Mouse (Mus musculus) gastrocnemius, postnatal 36 days (tissue): ENCODE results near the gene 9130023H24Rik. TPM values are rescaled to one million over a fixed set of nuclear protein-coding genes. Genes with fewer than 3 reads are reported as not detected.

Source experiments
- DNase-seq, 2 experiments: peaks; one replicate each; pipeline ENCODE4 v3.0.0; 2022
- intact Hi-C: fragments of 180-260 bp; cut with DNase I; formaldehyde crosslinking; loops from one replicate; pipeline ENCODE4 v1.15.1; 2025
- long read RNA-seq, 2 experiments: library from polyadenylated mRNA; stranded (forward); transcript quantifications; one replicate each; pipeline ENCODE4 v2.0.0; 2021
- total RNA-seq, 2 experiments: library from RNA; stranded (reverse); gene quantifications; 2 replicates each; pipeline ENCODE4 v1.2.3; 2021

9130023H24Rik gene
- 1 to 10 TPM; 1.4 to 1.7 TPM for total RNA-seq
- long read RNA-seq, experiment 1: 0 reads
- long read RNA-seq, experiment 2: 0 reads

DNA sequence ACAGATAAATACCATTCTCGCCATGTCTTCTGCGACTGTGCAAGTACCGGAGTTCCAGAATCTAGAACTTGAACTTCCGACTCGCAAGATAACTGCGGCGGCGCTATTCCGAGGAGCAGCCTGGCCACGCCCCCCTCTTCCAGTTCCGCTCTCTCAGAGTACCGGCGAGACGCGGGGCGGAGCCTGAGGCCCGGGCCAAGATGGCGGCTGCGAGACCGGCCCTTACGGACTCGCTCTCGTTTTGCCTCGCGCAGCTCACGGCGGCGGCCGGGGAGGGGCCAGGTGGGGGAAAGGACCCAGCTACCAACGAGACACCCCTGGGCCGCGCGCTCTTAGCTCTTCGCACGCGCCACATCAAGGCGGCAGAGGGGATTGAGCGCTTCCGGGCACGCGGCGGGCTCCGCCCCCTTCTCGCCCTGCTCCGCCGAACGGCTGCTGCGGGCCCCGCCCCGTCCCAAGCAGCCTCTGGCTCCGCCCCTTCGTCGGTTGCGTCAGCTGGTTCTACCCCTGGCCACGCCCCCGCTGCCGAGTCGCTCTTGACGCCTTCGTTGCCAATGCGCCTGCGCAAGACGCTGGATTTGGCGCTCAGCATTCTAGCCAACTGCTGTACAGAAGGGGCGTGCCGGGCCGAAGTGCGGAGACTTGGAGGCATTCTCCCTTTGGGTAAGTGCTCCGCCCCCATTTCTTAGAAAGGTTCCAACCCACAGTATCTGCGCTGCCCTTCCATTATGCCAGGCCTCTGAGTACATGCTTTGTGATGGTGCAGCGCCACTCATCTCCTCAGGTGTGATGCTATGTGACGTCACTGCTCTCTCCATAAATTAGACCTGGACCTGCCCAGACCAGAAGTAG is at the start of gene 9130023H24Rik:
9130023H24Rik (minus strand) TSS at position 105 of the 852 bp plus-strand sequence.
- DNase-seq: peak; percentile 99
- intact Hi-C loops: no loop called here

GRCm38 (mm10) chr7:128285060-128285459 is 47.2 kb upstream of the 9130023H24Rik start:
- intact Hi-C loops: no loop called here

DNA sequence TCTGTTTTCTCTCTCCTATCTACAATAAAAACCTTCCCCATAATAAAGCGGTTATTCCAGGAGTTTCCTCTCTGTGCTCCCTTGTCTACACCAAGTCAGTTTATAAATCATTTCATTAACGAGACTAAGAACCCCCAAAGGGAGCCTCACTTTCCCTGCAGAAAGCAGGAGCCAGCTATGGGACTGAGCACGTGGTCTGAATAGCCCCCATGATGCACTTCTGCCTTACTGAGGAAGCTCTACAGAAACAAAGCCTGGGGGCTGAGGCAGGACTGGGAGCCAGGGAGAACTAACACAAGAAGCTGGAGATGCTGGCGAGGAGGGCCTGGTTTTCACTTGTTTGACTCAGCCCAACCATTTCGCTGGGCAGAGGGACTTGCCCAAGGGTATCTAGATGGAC is 46.2 kb upstream of the 9130023H24Rik start:
- intact Hi-C loops: no loop called here
- DNase-seq: no peak

More at GRCm38 (mm10) chr7:128285060-128285459, 47.2 kb upstream of the 9130023H24Rik start:
- no peak for DNase-seq

DNA sequence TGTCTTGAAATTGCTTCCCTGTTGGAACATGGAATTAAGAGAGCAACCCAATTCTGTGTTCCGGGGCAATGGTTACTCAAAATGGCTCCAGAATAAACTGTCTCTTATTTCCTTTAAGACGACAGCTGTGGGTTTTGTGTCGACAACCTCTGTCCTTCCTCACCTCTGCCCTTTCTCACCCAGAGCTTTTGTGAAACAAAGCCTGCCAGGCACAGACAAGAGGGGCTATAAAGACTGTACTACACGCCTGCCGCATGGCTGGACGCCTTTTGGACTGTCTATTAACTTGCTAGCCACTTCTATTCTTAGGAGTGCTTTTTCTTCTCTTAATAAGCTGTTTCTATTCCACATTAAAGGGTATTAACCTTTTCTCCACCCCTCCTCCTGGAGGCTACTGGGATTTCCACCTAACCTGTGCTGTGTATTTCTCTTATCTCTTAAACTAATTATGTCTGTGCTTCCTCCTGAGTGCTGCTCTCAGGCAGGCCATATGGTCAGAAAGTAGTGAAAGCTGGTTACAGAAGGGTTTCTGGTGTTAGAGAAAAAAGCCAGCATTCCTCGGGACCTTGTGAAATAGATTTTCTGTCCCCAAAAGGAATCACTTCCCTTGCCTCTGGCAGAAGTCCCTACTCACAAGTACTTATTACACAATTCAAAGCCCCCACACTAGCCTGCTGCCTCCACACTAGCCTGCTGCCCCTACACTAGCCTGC is 44.9 kb upstream of the 9130023H24Rik start:
- intact Hi-C loops: no loop called here

GRCm38 (mm10) chr7:128281765-128282164 is 43.9 kb upstream of the 9130023H24Rik start:
- intact Hi-C loops: no loop called here
- no peak for DNase-seq

More for the DNA sequence above, 44.9 kb upstream of the 9130023H24Rik start:
- no peak for DNase-seq

DNA sequence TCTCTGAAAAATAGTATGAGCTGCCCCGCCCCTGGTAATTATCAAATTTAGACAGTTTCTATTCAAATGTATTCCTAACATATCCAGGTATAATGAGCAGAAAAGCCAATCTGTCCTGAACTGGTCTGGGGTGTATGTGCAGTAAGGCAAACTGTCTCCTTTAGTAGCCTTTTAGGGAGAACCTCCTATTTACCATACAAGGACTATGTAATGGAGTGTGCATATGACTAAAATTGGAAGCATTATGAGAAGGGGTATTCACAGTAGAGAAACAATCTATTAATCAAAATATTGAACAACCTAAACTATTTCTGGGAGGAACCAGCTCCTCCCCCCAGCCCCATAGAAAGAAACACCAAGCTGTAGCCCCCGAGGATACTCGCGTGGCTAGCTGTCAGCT is 41.9 kb upstream of the 9130023H24Rik start:
- intact Hi-C loops: no loop called here
- DNase-seq: no peak

GRCm38 (mm10) chr7:128276051-128276450 is 38.2 kb upstream of the 9130023H24Rik start:
- intact Hi-C loops: no loop called here
- no peak for DNase-seq

GRCm38 (mm10) chr7:128271496-128271895 is 33.7 kb upstream of the 9130023H24Rik start:
- DNase-seq: no peak
- intact Hi-C loops: no loop called here

DNA sequence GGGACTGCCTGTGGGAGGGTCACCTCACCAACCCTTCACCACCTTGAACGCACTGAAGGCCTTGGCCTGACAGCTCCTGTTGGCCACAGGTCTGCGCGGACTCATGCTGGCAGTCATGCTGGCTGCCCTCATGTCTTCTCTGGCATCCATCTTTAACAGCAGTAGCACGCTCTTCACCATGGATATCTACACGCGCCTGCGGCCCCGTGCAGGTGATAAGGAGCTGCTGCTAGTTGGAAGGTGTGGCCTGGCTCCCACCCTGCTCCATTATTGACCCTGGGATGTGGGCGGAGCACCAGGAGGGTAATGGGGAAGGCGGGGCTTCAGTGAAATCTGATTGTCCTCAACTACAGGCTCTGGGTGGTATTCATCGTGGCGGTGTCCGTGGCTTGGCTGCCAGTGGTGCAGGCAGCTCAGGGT is 32.6 kb upstream of the 9130023H24Rik start:
- intact Hi-C loops: no loop called here
- no peak for DNase-seq

- DNase-seq: no peak
- intact Hi-C loops: no loop called here
Measured at GRCm38 (mm10) chr7:128267813-128268212, 30.0 kb upstream of the 9130023H24Rik start.

GRCm38 (mm10) chr7:128267391-128267790 is 29.6 kb upstream of the 9130023H24Rik start:
- intact Hi-C loops: no loop called here
- no peak for DNase-seq

DNA sequence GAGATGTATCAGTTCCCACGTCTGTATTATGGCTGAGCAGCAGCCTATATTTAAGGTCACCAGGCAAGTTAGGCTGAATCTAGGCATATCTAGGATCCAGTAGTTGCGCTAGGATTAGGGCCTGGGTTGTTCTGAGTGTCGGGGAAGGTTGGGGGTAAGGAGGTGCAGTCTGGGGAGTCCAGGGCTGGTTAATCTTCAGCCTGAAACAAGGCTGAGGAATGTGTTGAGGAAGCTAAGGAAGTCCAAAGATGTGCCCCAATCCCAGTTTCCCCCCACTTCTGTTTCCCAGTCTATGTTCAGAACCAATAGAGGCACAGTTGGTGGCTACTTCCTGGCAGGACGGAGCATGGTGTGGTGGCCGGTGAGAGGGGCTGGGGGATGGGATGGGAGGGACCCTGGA is 28.2 kb upstream of the 9130023H24Rik start:
- DNase-seq: no peak
- intact Hi-C loops: no loop called here

DNA sequence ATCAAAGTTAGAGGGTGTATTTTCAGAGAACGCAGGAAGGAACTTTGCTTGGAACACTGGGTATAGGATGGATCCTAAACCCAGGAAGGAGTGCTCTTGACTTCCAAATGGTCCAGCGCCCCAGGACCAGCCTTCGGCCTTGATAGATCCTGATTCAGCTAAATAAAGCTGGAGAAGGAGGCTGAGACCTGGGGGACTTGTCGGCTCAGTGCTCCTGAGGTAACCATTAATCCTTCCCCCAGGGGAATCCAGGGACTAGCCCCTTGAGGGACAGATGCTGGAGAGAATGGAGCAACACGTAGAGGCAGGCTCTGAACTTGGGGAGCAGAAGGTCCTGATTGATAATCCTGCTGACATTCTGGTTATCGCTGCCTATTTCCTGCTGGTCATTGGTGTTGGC is 27.6 kb upstream of the 9130023H24Rik start, which contains the start of gene Slc5a2:
Slc5a2 (plus strand) TSS at position 247 of the 400 bp plus-strand sequence.
- intact Hi-C loops: no loop called here
- no peak for DNase-seq

DNA sequence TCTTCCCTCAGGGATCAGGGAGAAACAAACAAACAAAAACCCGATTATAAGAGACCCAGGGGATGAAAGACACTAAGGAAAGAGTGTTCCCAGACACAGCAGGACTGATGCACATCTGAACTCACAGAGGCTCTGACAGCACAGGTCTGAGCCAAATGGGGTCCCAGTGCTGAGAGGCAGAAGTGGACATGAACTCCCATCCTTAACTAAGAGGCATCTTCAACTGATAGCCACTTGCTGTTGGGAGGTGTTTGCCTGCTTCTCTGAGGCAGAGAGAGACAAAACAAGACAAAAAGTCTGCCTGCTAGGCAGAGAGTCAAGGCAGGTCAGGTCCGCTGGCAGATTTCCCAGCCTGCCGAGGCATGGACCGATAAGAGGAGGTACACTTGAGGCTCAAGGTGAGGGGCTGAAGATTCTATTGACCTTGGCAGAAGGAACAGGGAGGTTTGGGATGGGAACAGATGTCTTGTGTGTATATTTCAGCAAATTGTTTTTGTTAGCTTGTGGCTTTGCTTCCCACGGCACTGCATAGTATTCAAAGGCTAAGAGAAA is 19.0 kb upstream of the 9130023H24Rik start:
- intact Hi-C loops: no loop called here
- DNase-seq: no peak

DNA sequence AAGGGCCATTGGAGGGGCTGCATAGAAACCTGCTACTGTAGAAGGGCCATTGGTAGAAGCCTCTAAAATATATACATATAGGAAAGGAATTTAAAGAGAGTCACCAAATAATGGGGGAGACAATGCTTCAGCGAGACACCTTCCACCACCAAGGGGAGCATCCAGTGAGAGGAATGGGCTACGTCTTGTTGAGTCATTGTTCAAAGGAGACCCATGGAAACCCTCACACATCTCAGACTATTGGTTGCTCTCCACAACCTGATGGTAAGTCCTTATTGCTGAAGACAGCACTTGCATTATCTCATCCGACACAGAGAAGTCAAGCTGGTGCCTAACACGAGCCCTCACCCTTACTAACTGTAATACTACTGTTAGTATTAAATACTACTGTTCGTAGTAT is 17.9 kb upstream of the 9130023H24Rik start:
- DNase-seq: no peak
- intact Hi-C loops: no loop called here

DNA sequence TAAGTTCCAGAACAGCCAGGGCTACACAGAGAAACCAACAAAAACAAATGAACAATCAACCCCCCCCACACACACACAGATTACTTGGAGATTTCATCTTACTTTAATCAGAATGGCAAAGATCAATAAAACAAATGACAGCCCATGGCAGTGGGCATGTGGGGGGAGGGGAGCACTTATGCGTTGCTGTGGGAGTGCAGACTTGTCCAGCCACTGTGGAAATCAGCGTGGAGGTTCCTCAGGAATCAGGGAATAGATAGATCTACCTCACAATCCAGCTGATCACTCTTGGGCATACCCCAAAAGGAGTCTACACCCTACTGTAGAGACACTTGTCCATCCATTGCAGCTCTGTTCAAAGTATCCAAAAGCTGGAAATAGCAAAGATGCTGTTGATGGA is 17.1 kb upstream of the 9130023H24Rik start:
- DNase-seq: no peak
- intact Hi-C loops: no loop called here

DNA sequence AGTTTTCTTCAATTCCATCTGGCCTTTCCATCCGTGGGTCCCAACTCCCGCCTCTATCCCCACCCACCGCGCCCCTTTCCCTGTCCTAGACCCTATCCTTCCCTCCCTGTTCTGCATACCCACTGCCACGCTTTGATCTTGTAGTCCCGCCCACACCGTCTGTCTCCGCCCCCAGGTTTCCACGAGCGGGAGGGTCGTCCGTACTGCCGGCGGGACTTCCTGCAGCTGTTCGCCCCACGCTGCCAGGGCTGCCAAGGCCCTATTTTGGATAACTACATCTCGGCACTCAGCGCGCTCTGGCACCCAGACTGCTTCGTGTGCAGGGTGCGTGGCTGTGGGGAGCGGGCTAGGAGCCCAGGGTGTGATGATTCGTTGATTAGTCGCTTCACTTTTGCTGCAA is 14.8 kb upstream of the 9130023H24Rik start:
- DNase-seq: no peak

DNA sequence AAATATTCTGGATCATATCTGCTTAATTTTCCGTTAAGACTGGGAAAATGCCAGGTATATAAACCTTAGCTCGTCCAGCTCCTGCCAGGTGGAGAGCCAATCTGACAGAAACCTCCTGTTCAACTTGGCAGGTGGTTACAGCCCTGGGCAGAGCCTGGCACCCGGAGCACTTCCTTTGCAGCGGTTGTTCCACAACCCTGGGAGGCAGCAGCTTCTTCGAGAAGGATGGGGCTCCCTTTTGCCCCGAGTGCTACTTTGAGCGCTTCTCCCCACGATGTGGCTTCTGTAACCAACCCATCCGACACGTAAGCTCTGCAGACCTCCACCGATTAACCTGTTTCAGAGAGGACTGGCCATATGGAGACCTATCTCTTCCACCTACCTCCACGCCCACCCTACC is 14.1 kb upstream of the 9130023H24Rik start:
- no peak for DNase-seq
- intact Hi-C loops: no loop called here

More for the DNA sequence above, 14.8 kb upstream of the 9130023H24Rik start:
- intact Hi-C loops: no loop called here

DNA sequence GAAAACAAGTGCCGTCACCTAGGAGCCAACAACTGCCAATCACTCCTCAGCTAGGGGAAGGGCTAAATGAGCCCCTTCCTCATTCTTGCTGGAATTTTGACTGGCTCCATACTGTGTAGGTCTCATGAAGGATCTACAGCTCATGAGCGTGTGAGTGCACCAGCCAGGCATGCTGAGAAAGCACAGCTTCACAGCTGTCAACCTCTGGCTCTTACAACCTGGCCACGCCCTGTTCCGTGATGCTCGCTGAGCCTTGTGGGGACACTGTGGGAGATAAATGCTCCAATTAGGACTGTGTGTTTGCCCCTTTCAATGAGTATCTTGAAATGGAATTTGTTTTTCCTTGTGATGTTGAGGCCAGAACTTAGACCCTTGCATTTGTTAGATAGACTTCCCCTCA is 12.2 kb upstream of the 9130023H24Rik start:
- no peak for DNase-seq
- intact Hi-C loops: loop anchor here (5.0 to 10.0 kb wide), 2 partner anchors 47 to 455 kb away; partner anchors contain the start of gene BC017158

DNA sequence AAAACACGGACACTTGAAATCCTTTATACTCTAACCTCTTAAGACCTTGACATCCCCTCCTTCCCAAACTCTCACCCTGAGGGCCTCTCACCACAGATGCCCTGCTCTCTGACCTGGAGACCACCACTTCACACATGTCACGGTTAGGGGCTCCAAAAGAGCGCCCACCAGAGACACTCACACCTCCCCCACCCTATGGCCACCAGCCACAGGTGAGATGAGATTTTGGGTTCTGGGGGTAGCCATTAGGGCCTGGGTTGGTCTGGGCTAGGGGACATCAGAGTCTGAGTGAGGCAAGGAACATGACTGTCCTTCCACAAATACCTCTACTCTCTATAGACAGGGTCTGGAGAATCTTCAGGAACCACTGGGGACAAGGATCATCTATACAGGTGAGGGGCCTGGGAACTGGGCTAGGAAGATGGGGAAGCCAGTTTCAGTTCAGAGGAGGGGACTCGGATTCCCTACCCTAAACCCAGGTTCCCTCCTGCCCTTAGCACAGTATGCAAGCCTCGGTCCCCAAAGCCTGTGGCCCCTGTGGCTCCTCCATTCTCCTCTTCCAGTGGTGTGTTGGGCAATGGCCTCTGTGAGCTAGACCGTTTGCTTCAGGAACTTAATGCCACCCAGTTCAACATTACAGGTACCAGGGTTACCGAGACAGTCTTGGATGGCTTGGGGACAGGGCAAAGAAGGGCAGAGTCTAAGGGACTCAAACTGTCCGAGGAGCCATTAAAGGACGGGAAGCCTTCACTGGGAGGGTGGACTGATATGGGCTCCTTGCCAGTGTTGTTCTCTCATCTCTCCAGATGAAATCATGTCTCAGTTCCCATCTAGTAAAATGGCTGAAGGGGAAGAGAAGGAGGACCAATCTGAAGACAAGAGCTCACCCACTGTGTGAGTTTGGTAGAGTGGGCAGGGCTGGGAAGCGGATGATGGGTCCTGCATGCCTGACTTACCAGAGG is 10.5 kb upstream of the 9130023H24Rik start:
- no peak for DNase-seq
- intact Hi-C loops: loop anchor here (5.0 to 10.0 kb wide), 2 partner anchors 49 to 456 kb away; partner anchors contain the start of gene BC017158
